Mouse (Mus musculus): ENCODE data around the gene Skp1a.

DNA sequence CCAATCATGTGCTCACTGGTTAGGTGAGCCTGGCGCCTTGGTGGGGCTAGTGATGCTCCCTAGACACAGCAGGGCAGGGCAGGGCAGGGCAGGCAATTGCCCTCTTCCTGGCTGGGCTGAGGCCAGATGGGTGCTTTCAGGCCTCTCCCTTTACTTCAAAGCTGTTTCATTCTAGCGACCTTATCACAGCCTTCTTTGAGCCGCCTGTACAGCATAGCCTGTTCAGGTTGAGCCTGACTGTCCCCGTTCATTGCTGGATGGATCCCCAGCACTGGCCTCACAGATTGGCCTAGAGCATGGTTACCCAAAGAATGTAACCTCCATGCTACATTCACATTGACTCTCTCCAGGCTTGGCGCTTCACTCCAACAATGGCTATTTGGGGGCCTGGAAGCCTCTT lies 1.1 kb upstream of the Skp1a start:
- TF ChIP-seq POLR2A (IDR thresholded peaks at IDR 0.05; ENCODE audit: extremely low read depth, insufficient read depth, low read length) (no peak), CTCF (IDR thresholded peaks at IDR 0.05; ENCODE audit: extremely low read depth, insufficient read depth, low read length) (no peak)
